Mouse (Mus musculus) heart, postnatal 0 days (tissue): ENCODE data around the gene Id1. TPM values are rescaled to one million over a fixed set of nuclear protein-coding genes. Genes with fewer than 3 reads are reported as not detected.

ENCODE experiments used
- ATAC-seq: fragments of 200-750 bp; cut with Nextera tagmentation; 2 replicates; pipeline ENCODE4 v1.8.0; 2017; ENCODE audit warnings: low read depth, moderate number of reproducible peaks, moderate library complexity; ENCODE audit not compliant: insufficient read depth
- DNase-seq: peaks from one replicate; pipeline ENCODE4 v3.0.0-alpha.2; 2016; ENCODE audit warnings: low spot score
- H3K27ac ChIP-seq: fragments of 300-500 bp; sonication (generic); 2 replicates; pipeline ENCODE4 v1.5.1; 2014; ENCODE audit warnings: low read depth, mild to moderate bottlenecking
- H3K27me3 ChIP-seq: fragments of 300-500 bp; sonication (generic); 2 replicates; pipeline ENCODE4 v1.6.1; 2014; ENCODE audit warnings: low read length, mixed read lengths; ENCODE audit not compliant: control insufficient read depth, insufficient read depth
- H3K36me3 ChIP-seq: fragments of 300-500 bp; sonication (generic); replicated peaks from 2 replicates; pipeline ENCODE4 v1.6.1; 2014; ENCODE audit warnings: low read length, mixed read lengths; ENCODE audit not compliant: control insufficient read depth, insufficient read depth
- H3K4me1 ChIP-seq: fragments of 300-500 bp; sonication (generic); 2 replicates; pipeline ENCODE4 v1.6.1; 2014; ENCODE audit warnings: antibody characterized with exemption; ENCODE audit not compliant: control insufficient read depth, insufficient read depth
- H3K4me2 ChIP-seq: fragments of 300-500 bp; sonication (generic); 2 replicates; pipeline ENCODE4 v1.6.1; 2014; ENCODE audit warnings: low read depth, mild to moderate bottlenecking, low read length, moderate library complexity
- H3K4me3 ChIP-seq: fragments of 300-500 bp; sonication (generic); 2 replicates; pipeline ENCODE4 v1.5.1; 2014; ENCODE audit warnings: low read depth, low read length
- H3K9ac ChIP-seq: fragments of 300-500 bp; sonication (generic); replicated peaks from 2 replicates; pipeline ENCODE4 v1.6.1; 2014; ENCODE audit warnings: low read depth, low read length, mixed read lengths
- H3K9me3 ChIP-seq: fragments of 300-500 bp; sonication (generic); replicated peaks from 2 replicates; pipeline ENCODE4 v1.6.1; 2016; ENCODE audit warnings: low read length; ENCODE audit not compliant: control insufficient read depth
- CTCF ChIP-seq: IDR thresholded peaks from 2 replicates; pipeline ENCODE4 v1.5.1; 2016; ENCODE audit warnings: antibody characterized with exemption, control low read depth, low read depth
- EP300 ChIP-seq: IDR thresholded peaks from 2 replicates; pipeline ENCODE4 v1.6.1; 2016; ENCODE audit warnings: antibody characterized with exemption, low read depth
- WGBS: fragments of 180-500 bp; shearing (Covaris S2); extraction: QIAGEN DNeasy Blood & Tissue Kit; methylation state at CpG from one replicate; pipeline ENCODE4 v1.1.7; 2014; 5-methylcytosine and 5-hydroxymethylcytosine counted together
- polyA plus RNA-seq: library from polyadenylated mRNA; unstranded; fragments of >200 nt; fragmentation: Nextera tagmentation; extraction: Ambion mirVana; gene quantifications from 2 replicates; pipeline ENCODE4 v1.2.1, GENCODE M21; 2015
- total RNA-seq: library from RNA; depleted of rRNA; stranded (reverse); fragments of >200 nt; gene quantifications from 2 replicates; pipeline ENCODE4 v1.2.3, GENCODE M21; 2014; ENCODE audit warnings: low replicate concordance

Id1 gene
- total and polyA plus RNA-seq, 2 experiments from 2014 or later: 46.7 to 188 TPM

- H3K9ac ChIP-seq: no peak overlapping the region
- TF ChIP-seq CTCF: no peak
- TF ChIP-seq EP300: no peak
- H3K27me3 ChIP-seq: no peaks in the 10 kb centered on the region
- H3K4me3 ChIP-seq: no peak overlapping the region
- no peaks in the 10 kb centered on the region for H3K36me3 ChIP-seq
- peaks cover 21% of the 10 kb centered on the region for H3K4me1 ChIP-seq
- no peak overlapping the region for H3K4me2 ChIP-seq
- no peak for DNase-seq
- 81% methylated on average over 7 of the region's 7 CpGs for WGBS
- H3K27ac ChIP-seq: peak overlapping the region; percentile 77
- no peaks in the 10 kb centered on the region for H3K9me3 ChIP-seq
- no peak for ATAC-seq
Measured at GRCm38 (mm10) chr2:152728594-152728993, 7.5 kb upstream of the Id1 start.

- no peaks in the 10 kb centered on the region for H3K27me3 ChIP-seq
- H3K4me3 ChIP-seq: no peak overlapping the region
- no peaks in the 10 kb centered on the region for H3K9me3 ChIP-seq
- H3K27ac ChIP-seq: peak overlapping the region; percentile 77
- H3K4me1 ChIP-seq: peaks cover 15% of the 10 kb centered on the region
- no peaks in the 10 kb centered on the region for H3K36me3 ChIP-seq
- WGBS: 38% methylated on average over 8 of the region's 8 CpGs
- DNase-seq: no peak
- peak; percentile 39; the same call in 1 of the 2 replicates for ATAC-seq
- 0 out of 2 replicates have a peak overlapping the region, but pooled peaks have one; percentile 13 for H3K9ac ChIP-seq
- H3K4me2 ChIP-seq: no peak overlapping the region
- no peak for TF ChIP-seq CTCF
- TF ChIP-seq EP300: 0 out of 2 replicates have a peak, but pooled peaks have one; percentile 51
Measured at GRCm38 (mm10) chr2:152729013-152729635, 6.9 kb upstream of the Id1 start.

- WGBS: 12% methylated on average over 7 of the region's 7 CpGs
- TF ChIP-seq EP300: no peak
- no peak for TF ChIP-seq CTCF
- Histone ChIP-seq H3K4me2 (no peak overlapping the region), H3K9me3 (no peaks in the 10 kb centered on the region), H3K27ac (peak overlapping the region; percentile 77), H3K36me3 (no peaks in the 10 kb centered on the region), H3K4me1 (peaks cover 16% of the 10 kb centered on the region), H3K4me3 (no peak overlapping the region), H3K27me3 (no peaks in the 10 kb centered on the region), H3K9ac (peak overlapping the region; percentile 13; the same call in 1 of the 2 replicates)
- peak; percentile 79 for ATAC-seq
- peak; percentile 78 for DNase-seq
Measured at GRCm38 (mm10) chr2:152729636-152730020, 6.4 kb upstream of the Id1 start.

GRCm38 (mm10) chr2:152733201-152733600, 2.9 kb upstream of the Id1 start:
- no peak for TF ChIP-seq EP300
- no peak for TF ChIP-seq CTCF
- ATAC-seq (no peak), DNase-seq (no peak)
- Histone ChIP-seq H3K27ac (no peak overlapping the region), H3K4me1 (peaks cover 18% of the 10 kb centered on the region), H3K4me2 (no peak overlapping the region), H3K9ac (no peak overlapping the region), H3K36me3 (no peaks in the 10 kb centered on the region), H3K27me3 (no peaks in the 10 kb centered on the region), H3K4me3 (no peak overlapping the region), H3K9me3 (no peaks in the 10 kb centered on the region)
- 88% methylated on average over 2 of the region's 2 CpGs for WGBS

- 24% methylated on average over 10 of the region's 10 CpGs for WGBS
- no peaks in the 10 kb centered on the region for H3K9me3 ChIP-seq
- no peaks in the 10 kb centered on the region for H3K27me3 ChIP-seq
- no peak overlapping the region for H3K9ac ChIP-seq
- H3K4me3 ChIP-seq: peak overlapping the region; percentile 71
- ATAC-seq (no peak), DNase-seq (no peak)
- H3K4me2 ChIP-seq: peak overlapping the region; percentile 73
- H3K4me1 ChIP-seq: peaks cover 15% of the 10 kb centered on the region
- H3K27ac ChIP-seq: peak overlapping the region; percentile 75
- TF ChIP-seq CTCF (no peak), EP300 (no peak)
- no peaks in the 10 kb centered on the region for H3K36me3 ChIP-seq
Measured at GRCm38 (mm10) chr2:152734501-152734900, 1.6 kb upstream of the Id1 start.

- WGBS: under 1% methylated on average over 28 of the region's 28 CpGs
- H3K27ac ChIP-seq: peak overlapping the region; percentile 89
- ATAC-seq (peak; percentile 80), DNase-seq (peak; percentile 97)
- H3K27me3 ChIP-seq: no peaks in the 10 kb centered on the region
- H3K36me3 ChIP-seq: no peaks in the 10 kb centered on the region
- no peaks in the 10 kb centered on the region for H3K9me3 ChIP-seq
- H3K4me1 ChIP-seq: peaks cover 10% of the 10 kb centered on the region
- peak overlapping the region; percentile 71 for H3K4me3 ChIP-seq
- no peak for TF ChIP-seq CTCF
- peak; percentile 73; the same call in 1 of the 2 replicates for TF ChIP-seq EP300
- H3K9ac ChIP-seq: peak overlapping the region; percentile 34
- peak overlapping the region; percentile 73 for H3K4me2 ChIP-seq
Measured at GRCm38 (mm10) chr2:152734984-152735383, 1.1 kb upstream of the Id1 start.
